Mouse (Mus musculus): ENCODE results near the gene Fbxl8.

DNA sequence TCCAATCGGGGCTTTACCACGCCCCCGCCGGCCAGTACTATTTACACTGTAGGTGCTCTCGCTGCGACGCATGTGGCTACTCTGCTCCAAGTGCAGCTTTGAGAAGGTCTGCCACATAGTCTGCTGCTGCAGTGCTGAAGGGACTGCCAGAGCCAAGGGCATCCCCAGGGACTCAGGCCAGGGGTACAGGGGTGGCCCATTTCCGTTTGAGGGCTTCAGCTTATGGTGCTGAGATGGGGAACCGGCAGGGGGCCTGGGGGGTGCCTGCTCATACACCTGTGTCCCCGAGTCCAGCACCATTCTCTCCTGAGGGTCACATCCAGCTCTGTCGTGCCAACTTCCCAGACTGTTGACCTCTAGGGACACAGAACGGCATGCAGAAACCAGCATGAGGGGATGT is 21.1 kb downstream of the Fbxl8 start:
- TF ChIP-seq CTCF (IDR thresholded peaks at IDR 0.05; ENCODE audit: control insufficient read depth, insufficient read depth, insufficient replicate concordance, low read depth, low read length): no peak
- no peak for TF ChIP-seq POLR2A (IDR thresholded peaks at IDR 0.05; ENCODE audit: control insufficient read depth, low read depth, low read length)

All from testis, adult 2 months (tissue).